Mouse (Mus musculus) c-Kit-positive CD71-positive TER-119-positive erythroid progenitor cells, embryonic 14.5 days (primary cell): ENCODE results near the gene Gm14124.
"Not testable (repeated sequence)": the region's sequence is repeated elsewhere in the genome, so short reads cannot be mapped to it uniquely, and the experiment has no call there.

Experiments
- DNase-seq: peaks from one replicate; pipeline ENCODE4 v3.0.0-alpha.2; 2013; ENCODE audit warnings: low spot score

The Gm14124 gene

DNA sequence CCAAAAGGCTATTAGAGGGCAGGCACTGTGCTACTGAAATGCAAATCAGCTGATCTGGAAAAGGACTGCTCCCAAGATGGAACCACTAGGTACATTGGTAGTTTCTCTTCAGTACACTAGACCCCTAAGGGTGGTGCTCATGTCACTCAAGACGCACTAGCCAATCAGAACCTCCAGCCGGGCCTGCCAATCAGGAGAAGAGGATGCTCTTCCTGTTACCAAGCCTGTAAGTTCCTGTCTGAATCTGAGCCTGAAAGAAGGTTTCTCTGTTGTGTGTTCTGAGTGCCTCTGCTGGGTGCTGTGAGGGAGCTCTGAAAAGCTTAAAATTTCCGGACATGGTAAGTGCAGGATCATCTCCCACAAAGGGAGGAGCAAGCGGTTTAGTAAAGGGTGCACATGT, at the start of gene Gm14124:
Gm14124 (plus strand) TSS at position 227 of the 400 bp plus-strand sequence.
- DNase-seq, result not testable (repeated sequence)

GRCm38 (mm10) chr2:150217600-150218362, 39.5 kb upstream of the Gm14124 start, which contains the start of gene Zfp937:
TSS of gene Zfp937 (plus strand) at chr2:150218073.
- DNase-seq, result not testable (repeated sequence)

DNA sequence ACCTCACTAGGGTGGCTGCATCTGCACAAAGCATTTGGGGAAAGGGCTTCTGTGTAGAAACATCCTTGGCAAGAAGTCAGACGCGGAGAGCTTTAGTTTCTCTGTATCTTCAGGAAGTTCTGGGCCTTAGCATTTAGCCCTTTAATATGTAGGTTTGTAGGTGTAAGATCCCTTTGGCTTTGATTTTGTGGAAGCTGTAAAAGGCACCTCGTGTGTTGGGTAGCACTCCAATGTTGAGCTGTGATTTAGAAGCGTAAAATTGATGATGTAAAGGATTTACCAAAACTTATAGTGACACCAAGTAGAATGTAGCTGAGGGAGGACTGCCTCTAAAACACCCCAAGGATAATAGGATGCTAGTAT, 39.0 kb upstream of the Gm14124 start:
- DNase-seq, result not testable (repeated sequence)

GRCm38 (mm10) chr2:150223263-150223662, 34.1 kb upstream of the Gm14124 start:
- not testable (repeated sequence) for DNase-seq

DNA sequence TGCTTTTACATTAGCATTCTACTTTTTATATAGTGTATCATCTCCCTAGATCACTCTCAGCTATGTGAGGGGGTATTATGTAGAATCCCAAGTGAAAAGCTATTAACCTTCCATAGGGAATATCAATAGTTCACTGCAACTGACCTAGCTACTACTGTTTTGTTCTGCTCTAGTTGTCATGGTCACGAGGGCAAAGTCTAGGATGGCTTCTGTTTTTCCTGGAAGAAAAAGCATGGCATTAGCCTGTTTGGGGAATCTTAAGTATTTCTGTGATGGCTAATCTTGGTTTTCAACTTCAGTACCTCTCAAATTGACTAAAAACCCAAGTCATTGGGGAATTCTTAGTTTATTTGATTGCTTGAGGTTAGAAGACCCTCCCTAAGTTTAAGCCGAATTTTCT, 14.1 kb upstream of the Gm14124 start:
- DNase-seq, result no peak

- DNase-seq, result not testable (repeated sequence)
Measured at GRCm38 (mm10) chr2:150255491-150255890, 1.8 kb upstream of the Gm14124 start, which contains the start of gene Gm21994. TSS of gene Gm21994 (minus strand) at chr2:150255591.

DNA sequence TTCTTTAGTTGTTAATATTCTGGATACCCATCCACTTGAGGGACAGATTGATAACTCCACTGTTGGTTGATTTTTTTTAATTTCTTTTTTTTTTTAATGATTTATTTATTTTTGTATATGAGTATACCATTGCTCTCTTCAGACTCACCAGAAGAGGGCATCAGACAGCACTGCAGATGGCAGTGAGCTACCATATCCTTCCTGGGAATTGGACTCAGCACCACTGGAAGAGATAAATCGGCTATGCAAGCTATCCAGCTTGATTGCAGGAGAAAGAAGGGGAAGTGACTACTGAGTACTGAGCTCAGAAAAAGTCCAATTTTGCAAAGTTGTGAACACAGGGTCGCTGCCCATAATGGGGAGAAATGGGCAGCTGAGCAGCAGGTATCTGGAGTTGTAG, 456 bp upstream of the Gm14124 start:
- not testable (repeated sequence) for DNase-seq

DNA sequence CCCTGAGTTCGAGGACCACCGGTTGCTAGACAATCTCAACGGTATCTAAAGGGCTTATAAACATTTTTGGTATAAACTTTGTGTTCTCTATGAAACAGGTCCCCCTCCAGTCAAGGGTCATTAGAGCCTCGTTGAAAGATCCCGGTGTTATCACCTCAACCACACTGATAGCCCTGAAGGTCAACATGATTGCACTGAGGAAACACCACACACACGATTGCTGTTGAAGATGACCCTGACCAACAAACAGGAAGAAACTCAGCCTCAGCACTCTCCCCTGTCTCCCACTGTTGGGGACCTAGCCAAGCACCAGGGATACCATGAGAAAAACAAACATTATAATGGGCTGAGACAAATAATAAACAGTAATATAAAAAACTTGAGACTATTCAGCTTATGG, 36.4 kb downstream of the Gm14124 start:
- no peak for DNase-seq

- DNase-seq, result no peak
Measured at GRCm38 (mm10) chr2:150299096-150299495, 41.8 kb downstream of the Gm14124 start.

- no peak for DNase-seq
Measured at GRCm38 (mm10) chr2:150307183-150307773, 50.0 kb downstream of the Gm14124 start.

DNA sequence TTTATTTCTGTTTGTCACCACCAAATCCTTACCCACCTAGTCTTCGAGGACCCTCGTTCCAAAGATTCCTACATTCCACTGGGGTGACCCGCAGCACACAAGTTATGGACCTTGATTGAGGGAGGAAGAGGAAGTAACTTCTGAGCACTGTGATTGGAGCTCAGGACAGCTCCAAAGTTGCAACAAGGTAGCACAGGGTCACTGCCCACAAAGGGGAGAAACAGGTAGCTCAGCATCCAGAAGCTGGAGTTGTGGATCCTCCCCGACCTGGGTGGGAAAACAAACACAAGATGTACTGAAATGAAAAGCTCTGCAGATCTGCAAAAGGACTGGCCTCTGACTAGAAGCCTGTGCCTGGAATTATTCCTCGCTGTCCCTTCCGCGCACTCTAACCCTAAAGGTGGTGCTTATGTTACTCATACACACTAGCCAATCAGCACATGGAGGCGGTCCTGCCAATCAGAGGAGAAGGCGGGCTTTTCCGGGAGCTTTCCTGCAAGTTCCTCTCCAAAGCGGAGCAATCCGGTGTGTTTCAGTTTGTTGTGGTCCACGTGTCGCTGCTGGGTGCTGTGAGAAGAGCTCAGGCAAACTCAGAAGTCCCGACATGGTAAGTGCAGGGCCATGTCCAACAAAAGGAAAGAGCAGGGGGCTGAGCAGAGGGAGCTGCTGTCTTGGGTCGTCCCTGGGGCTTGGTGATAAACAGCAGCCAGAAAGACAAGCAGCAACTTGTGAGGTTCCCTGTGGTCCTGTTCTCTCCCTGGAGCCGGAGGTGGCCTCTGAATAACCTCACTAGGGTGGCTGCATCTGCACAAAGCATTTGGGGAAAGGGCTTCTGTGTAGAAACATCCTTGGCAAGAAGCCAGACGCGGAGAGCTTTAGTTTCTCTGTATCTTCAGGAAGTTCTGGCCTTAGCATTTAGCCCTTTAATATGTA, 53.9 kb downstream of the Gm14124 start:
- DNase-seq, result peak; percentile 78

- DNase-seq, result no peak
Measured at GRCm38 (mm10) chr2:150316140-150316539, 58.8 kb downstream of the Gm14124 start.

GRCm38 (mm10) chr2:150318973-150319372, 61.7 kb downstream of the Gm14124 start:
- DNase-seq, result no peak
